Mouse (Mus musculus) kidney, embryonic 14.5 days (tissue): Measurements from ENCODE around the gene Gsdme. TPM values are rescaled to one million over a fixed set of nuclear protein-coding genes. Genes with fewer than 3 reads are reported as not detected.
A peak's percentile ranks its signal among the peaks of the same experiment; 100 is the strongest.

Experiments used
- ATAC-seq: fragments of 200-750 bp; cut with Nextera tagmentation; 2 replicates; pipeline ENCODE4 v1.8.0; 2017; ENCODE audit warnings: moderate number of reproducible peaks, mild to moderate bottlenecking, moderate TSS enrichment, moderate library complexity; ENCODE audit not compliant: low FRiP score, low TSS enrichment
- H3K27ac ChIP-seq: fragments of 300-500 bp; sonication (generic); 2 replicates; pipeline ENCODE4 v1.5.1; 2014; ENCODE audit warnings: low read depth, mild to moderate bottlenecking, low read length, moderate library complexity, mixed read lengths
- H3K27me3 ChIP-seq: fragments of 300-500 bp; sonication (generic); 2 replicates; pipeline ENCODE4 v1.6.1; 2014; ENCODE audit warnings: mild to moderate bottlenecking, low read length; ENCODE audit not compliant: control insufficient read depth, insufficient read depth
- H3K36me3 ChIP-seq: fragments of 300-500 bp; sonication (generic); 2 replicates; pipeline ENCODE4 v1.6.1; 2014; ENCODE audit warnings: low read length, mixed read lengths; ENCODE audit not compliant: control insufficient read depth, insufficient read depth
- H3K4me1 ChIP-seq: fragments of 300-500 bp; sonication (generic); 2 replicates; pipeline ENCODE4 v1.6.1; 2014; ENCODE audit warnings: low read length, mixed read lengths; ENCODE audit not compliant: control insufficient read depth, insufficient read depth
- H3K4me2 ChIP-seq: fragments of 300-500 bp; sonication (generic); replicated peaks from 2 replicates; pipeline ENCODE4 v1.6.1; 2014; ENCODE audit warnings: low read depth, mild to moderate bottlenecking, low read length
- H3K4me3 ChIP-seq: fragments of 300-500 bp; sonication (generic); 2 replicates; pipeline ENCODE4 v1.5.1; 2014; ENCODE audit warnings: mild to moderate bottlenecking, low read length
- H3K9ac ChIP-seq: fragments of 300-500 bp; sonication (generic); 2 replicates; pipeline ENCODE4 v1.6.1; 2014; ENCODE audit warnings: low read depth, mild to moderate bottlenecking, low read length, moderate library complexity
- H3K9me3 ChIP-seq: fragments of 300-500 bp; sonication (generic); 2 replicates; pipeline ENCODE4 v1.6.1; 2016; ENCODE audit warnings: low read length; ENCODE audit not compliant: control insufficient read depth
- WGBS: fragments of 180-500 bp; shearing (Covaris S2); extraction: QIAGEN DNeasy Blood & Tissue Kit; methylation state at CpG from one replicate; pipeline ENCODE4 v1.1.7; 2014; 5-methylcytosine and 5-hydroxymethylcytosine counted together
- polyA plus RNA-seq: library from polyadenylated mRNA; unstranded; fragments of >200 nt; fragmentation: Nextera tagmentation; extraction: Ambion mirVana; gene quantifications from 2 replicates; pipeline ENCODE4 v1.2.1, GENCODE M21; 2014

Gsdme gene
- polyA plus RNA-seq, 1 experiment from 2014 or later = 65.6 TPM

GRCm38 (mm10) chr6:50219066-50219465 is 44.6 kb downstream of the Gsdme start:
- H3K36me3 ChIP-seq = no peaks in the 10 kb centered on the region
- H3K27me3 ChIP-seq = no peaks in the 10 kb centered on the region
- no peak overlapping the region for H3K4me2 ChIP-seq
- peaks cover 3% of the 10 kb centered on the region; the same call in 1 of the 2 replicates for H3K4me1 ChIP-seq
- WGBS = 88% methylated on average over 6 of the region's 6 CpGs
- no peak for ATAC-seq
- H3K27ac ChIP-seq = no peak overlapping the region
- H3K9ac ChIP-seq = no peak overlapping the region
- no peaks in the 10 kb centered on the region for H3K9me3 ChIP-seq
- no peak overlapping the region for H3K4me3 ChIP-seq

- Histone ChIP-seq H3K36me3 (no peaks in the 10 kb centered on the region), H3K9ac (no peak overlapping the region), H3K4me1 (peaks cover 3% of the 10 kb centered on the region; the same call in 1 of the 2 replicates), H3K9me3 (no peaks in the 10 kb centered on the region), H3K4me3 (no peak overlapping the region), H3K4me2 (no peak overlapping the region), H3K27me3 (no peaks in the 10 kb centered on the region), H3K27ac (no peak overlapping the region)
- 53% methylated on average over 3 of the region's 3 CpGs for WGBS
- ATAC-seq = no peak
These were observed 45.0 kb downstream of the Gsdme start for GRCm38 (mm10) chr6:50218628-50219027.

GRCm38 (mm10) chr6:50215986-50216385 is 47.7 kb downstream of the Gsdme start:
- no peak overlapping the region for H3K4me3 ChIP-seq
- H3K36me3 ChIP-seq = no peaks in the 10 kb centered on the region
- H3K27ac ChIP-seq = no peak overlapping the region
- ATAC-seq = no peak
- peaks cover 3% of the 10 kb centered on the region; the same call in 1 of the 2 replicates for H3K4me1 ChIP-seq
- 82% methylated on average over 4 of the region's 4 CpGs for WGBS
- H3K27me3 ChIP-seq = no peaks in the 10 kb centered on the region
- H3K9ac ChIP-seq = no peak overlapping the region
- H3K4me2 ChIP-seq = no peak overlapping the region
- no peaks in the 10 kb centered on the region for H3K9me3 ChIP-seq

- Histone ChIP-seq H3K4me2 (no peak overlapping the region), H3K27ac (no peak overlapping the region), H3K4me3 (no peak overlapping the region), H3K9me3 (no peaks in the 10 kb centered on the region), H3K4me1 (peaks cover 3% of the 10 kb centered on the region; the same call in 1 of the 2 replicates), H3K9ac (no peak overlapping the region), H3K36me3 (no peaks in the 10 kb centered on the region), H3K27me3 (no peaks in the 10 kb centered on the region)
- WGBS = 86% methylated on average over 2 of the region's 2 CpGs
- ATAC-seq = no peak
These were observed 48.3 kb downstream of the Gsdme start for GRCm38 (mm10) chr6:50215373-50215745.

- Histone ChIP-seq H3K9ac (no peak overlapping the region), H3K27me3 (no peaks in the 10 kb centered on the region), H3K36me3 (no peaks in the 10 kb centered on the region), H3K4me3 (no peak overlapping the region), H3K4me1 (peaks cover 2% of the 10 kb centered on the region; the same call in 1 of the 2 replicates), H3K9me3 (no peaks in the 10 kb centered on the region), H3K27ac (no peak overlapping the region), H3K4me2 (no peak overlapping the region)
- ATAC-seq = no peak
- WGBS = 57% methylated on average over 2 of the region's 2 CpGs
These were observed 48.8 kb downstream of the Gsdme start for GRCm38 (mm10) chr6:50214711-50215372.

GRCm38 (mm10) chr6:50205093-50205492 is 58.6 kb downstream of the Gsdme start:
- no peaks in the 10 kb centered on the region for H3K9me3 ChIP-seq
- H3K4me2 ChIP-seq = no peak overlapping the region
- ATAC-seq = peak; percentile 49; the same call in 1 of the 2 replicates
- H3K9ac ChIP-seq = no peak overlapping the region
- H3K27ac ChIP-seq = no peak overlapping the region
- H3K4me1 ChIP-seq = 0 out of 2 replicates have a peak, but pooled peaks cover 4% of the 10 kb centered on the region
- H3K4me3 ChIP-seq = no peak overlapping the region
- WGBS = 70% methylated on average over 4 of the region's 4 CpGs
- no peaks in the 10 kb centered on the region; the same call in 1 of the 2 replicates for H3K36me3 ChIP-seq
- no peaks in the 10 kb centered on the region for H3K27me3 ChIP-seq

- no peak overlapping the region for H3K4me3 ChIP-seq
- ATAC-seq = no peak
- no peaks in the 10 kb centered on the region for H3K9me3 ChIP-seq
- 70% methylated on average over 4 of the region's 4 CpGs for WGBS
- no peak overlapping the region for H3K4me2 ChIP-seq
- H3K27ac ChIP-seq = no peak overlapping the region
- 0 out of 2 replicates have a peak, but pooled peaks cover 4% of the 10 kb centered on the region for H3K4me1 ChIP-seq
- no peaks in the 10 kb centered on the region; the same call in 1 of the 2 replicates for H3K36me3 ChIP-seq
- no peak overlapping the region for H3K9ac ChIP-seq
- H3K27me3 ChIP-seq = no peaks in the 10 kb centered on the region
These were observed 59.3 kb downstream of the Gsdme start for GRCm38 (mm10) chr6:50204356-50204755.

- Histone ChIP-seq H3K4me2 (no peak overlapping the region), H3K4me3 (no peak overlapping the region), H3K27me3 (no peaks in the 10 kb centered on the region), H3K36me3 (peaks cover 29% of the 10 kb centered on the region; the same call in 1 of the 2 replicates), H3K4me1 (no peaks in the 10 kb centered on the region), H3K9me3 (no peaks in the 10 kb centered on the region), H3K9ac (no peak overlapping the region), H3K27ac (no peak overlapping the region)
- WGBS = 74% methylated on average over 5 of the region's 5 CpGs
- no peak for ATAC-seq
These were observed 69.8 kb downstream of the Gsdme start for GRCm38 (mm10) chr6:50193851-50194250.

GRCm38 (mm10) chr6:50192822-50193221 is 70.8 kb downstream of the Gsdme start:
- no peak overlapping the region for H3K27ac ChIP-seq
- WGBS = 81% methylated on average over 3 of the region's 3 CpGs
- no peak overlapping the region for H3K4me3 ChIP-seq
- H3K9ac ChIP-seq = no peak overlapping the region
- peaks cover 24% of the 10 kb centered on the region; the same call in 1 of the 2 replicates for H3K36me3 ChIP-seq
- no peaks in the 10 kb centered on the region for H3K4me1 ChIP-seq
- no peak for ATAC-seq
- no peak overlapping the region for H3K4me2 ChIP-seq
- no peaks in the 10 kb centered on the region for H3K9me3 ChIP-seq
- H3K27me3 ChIP-seq = no peaks in the 10 kb centered on the region
